Mouse (Mus musculus) CH12.LX (cell line): ENCODE measurements around the gene Adgrl3. TPM values are rescaled to one million over a fixed set of nuclear protein-coding genes. Genes with fewer than 3 reads are reported as not detected.

Source experiments
- DNase-seq: peaks from one replicate; pipeline ENCODE4 v3.0.0-alpha.2; 2013; ENCODE audit errors: extremely low read depth
- H3K27ac ChIP-seq: 2 replicates; pipeline ENCODE4 v1.5.1; 2012; ENCODE audit warnings: low read depth, mild to moderate bottlenecking, control low read depth, moderate library complexity; ENCODE audit not compliant: insufficient read depth
- H3K27me3 ChIP-seq: replicated peaks from 2 replicates; pipeline ENCODE3; 2012; ENCODE audit warnings: inconsistent platforms
- H3K36me3 ChIP-seq, 2 experiments: replicated peaks in 1 of 2; 2 replicates each; pipeline versions ENCODE3 to v1.6.1; 2012; ENCODE audit warnings: inconsistent platforms in 1 of 2, low read length in 1 of 2, mild to moderate bottlenecking in 1 of 2, mixed read lengths in 1 of 2, moderate library complexity in 1 of 2; ENCODE audit not compliant: control insufficient read depth in 1 of 2, insufficient read depth in 1 of 2
- H3K4me1 ChIP-seq, 2 experiments: 2 replicates each; pipeline ENCODE4 v1.6.1; 2012; ENCODE audit warnings: inconsistent platforms in 1 of 2, moderate library complexity in 1 of 2; ENCODE audit not compliant: insufficient read depth in 2 of 2, control insufficient read depth in 1 of 2
- H3K4me2 ChIP-seq: 2 replicates; pipeline ENCODE4 v1.6.1; 2012; ENCODE audit warnings: low read depth, mild to moderate bottlenecking, control low read depth; ENCODE audit not compliant: poor library complexity, insufficient read depth, severe bottlenecking
- H3K4me3 ChIP-seq, 3 experiments: fragments of 150-350 bp in 1 of 3; sonication (generic) in 1 of 3; replicated peaks in 1 of 3; 2 replicates each; pipeline versions ENCODE3 to v1.5.1; 2011 to 2012; ENCODE audit warnings: low read depth in 2 of 3, low read length in 2 of 3, mild to moderate bottlenecking in 2 of 3, moderate library complexity in 2 of 3, control low read depth in 1 of 3, improper control_type of control experiment in 1 of 3, inconsistent platforms in 1 of 3, mixed read lengths in 1 of 3; ENCODE audit not compliant: poor library complexity in 1 of 3
- H3K79me2 ChIP-seq: replicated peaks from 2 replicates; pipeline ENCODE4 v1.6.1; 2012; ENCODE audit warnings: mild to moderate bottlenecking, moderate library complexity; ENCODE audit not compliant: control insufficient read depth, poor library complexity, insufficient read depth, severe bottlenecking; ENCODE audit errors: extremely low read depth
- H3K9ac ChIP-seq: 2 replicates; pipeline ENCODE4 v1.6.1; 2012; ENCODE audit warnings: low read depth, mild to moderate bottlenecking, control low read depth, moderate library complexity; ENCODE audit not compliant: insufficient read depth
- H3K9me3 ChIP-seq: replicated peaks from 2 replicates; pipeline ENCODE3; 2012; ENCODE audit warnings: low read length, inconsistent platforms, mixed read lengths
- BHLHE40 ChIP-seq: IDR thresholded peaks from 2 replicates; pipeline ENCODE4 v1.6.1; 2011; ENCODE audit warnings: mild to moderate bottlenecking, low read depth, low read length, improper control_type of control experiment
- CHD1 ChIP-seq: IDR thresholded peaks from 2 replicates; pipeline ENCODE4 v1.6.1; 2012; ENCODE audit warnings: low read depth, low read length, improper control_type of control experiment, inconsistent platforms
- CHD2 ChIP-seq: IDR thresholded peaks from 2 replicates; pipeline ENCODE4 v1.6.1; 2011; ENCODE audit warnings: low read length, improper control_type of control experiment
- CTCF ChIP-seq, 2 experiments: IDR thresholded peaks in 1 of 2; conservative IDR thresholded peaks in 1 of 2; 2 replicates each; pipeline ENCODE4 v1.5.1; 2011 to 2012; ENCODE audit warnings: low read depth in 2 of 2, low read length in 2 of 2, improper control_type of control experiment in 1 of 2, inconsistent platforms in 1 of 2, mild to moderate bottlenecking in 1 of 2, moderate library complexity in 1 of 2
- E2F4 ChIP-seq: IDR thresholded peaks from 2 replicates; pipeline ENCODE4 v1.6.1; 2011; ENCODE audit warnings: low read depth, low read length, improper control_type of control experiment; ENCODE audit not compliant: insufficient replicate concordance
- ELF1 ChIP-seq: IDR thresholded peaks from 2 replicates; pipeline ENCODE4 v1.6.1; 2014; ENCODE audit warnings: low read depth, mild to moderate bottlenecking, inconsistent platforms, low read length, improper control_type of control experiment
- EP300 ChIP-seq: IDR thresholded peaks from 2 replicates; pipeline ENCODE4 v1.6.1; 2011; ENCODE audit warnings: low read length, improper control_type of control experiment
- ETS1 ChIP-seq: conservative IDR thresholded peaks from 2 replicates; pipeline ENCODE4 v1.6.1; 2012; ENCODE audit warnings: low read depth, mild to moderate bottlenecking, inconsistent platforms, low read length, improper control_type of control experiment, moderate library complexity
- GABPA ChIP-seq: IDR thresholded peaks from 2 replicates; pipeline ENCODE4 v1.6.1; 2012; ENCODE audit warnings: low read depth, low read length, improper control_type of control experiment, inconsistent platforms; ENCODE audit not compliant: insufficient replicate concordance
- HCFC1 ChIP-seq: IDR thresholded peaks from 2 replicates; pipeline ENCODE4 v1.6.1; 2012; ENCODE audit warnings: low read depth, mild to moderate bottlenecking, inconsistent platforms, low read length, improper control_type of control experiment
- JUN ChIP-seq: IDR thresholded peaks from 2 replicates; pipeline ENCODE4 v1.6.1; 2011; ENCODE audit warnings: low read depth, mild to moderate bottlenecking, low read length, improper control_type of control experiment, moderate library complexity; ENCODE audit not compliant: insufficient read depth
- KAT2A ChIP-seq: IDR thresholded peaks from 2 replicates; pipeline ENCODE4 v1.6.1; 2012; ENCODE audit warnings: low read length, improper control_type of control experiment, inconsistent platforms; ENCODE audit not compliant: insufficient replicate concordance
- MAZ ChIP-seq: IDR thresholded peaks from 2 replicates; pipeline ENCODE4 v1.6.1; 2012; ENCODE audit warnings: low read depth, mild to moderate bottlenecking, inconsistent platforms, low read length, improper control_type of control experiment, moderate library complexity
- MXI1 ChIP-seq: IDR thresholded peaks from 2 replicates; pipeline ENCODE4 v1.6.1; 2011; ENCODE audit warnings: mild to moderate bottlenecking, low read depth, low read length, improper control_type of control experiment
- MYC ChIP-seq: IDR thresholded peaks from 2 replicates; pipeline ENCODE4 v1.6.1; 2011; ENCODE audit warnings: low read depth, mild to moderate bottlenecking, improper control_type of control experiment, low read length
- NRF1 ChIP-seq: IDR thresholded peaks from 2 replicates; pipeline ENCODE4 v1.6.1; 2014; ENCODE audit warnings: low read depth, mild to moderate bottlenecking, inconsistent platforms, low read length, improper control_type of control experiment, moderate library complexity
- POLR2A ChIP-seq: IDR thresholded peaks from 2 replicates; pipeline ENCODE4 v1.6.1; 2011; ENCODE audit warnings: low read depth, mild to moderate bottlenecking, improper control_type of control experiment, low read length
- RCOR1 ChIP-seq: conservative IDR thresholded peaks from 2 replicates; pipeline ENCODE4 v1.6.1; 2012; ENCODE audit warnings: low read depth, mild to moderate bottlenecking, inconsistent platforms, low read length, improper control_type of control experiment
- TBP ChIP-seq: conservative IDR thresholded peaks from 2 replicates; pipeline ENCODE4 v1.6.1; 2011; ENCODE audit warnings: low read depth, low read length, improper control_type of control experiment
- UBTF ChIP-seq: IDR thresholded peaks from 2 replicates; pipeline ENCODE4 v1.6.1; 2012; ENCODE audit warnings: low read depth, mild to moderate bottlenecking, inconsistent platforms, low read length, improper control_type of control experiment, moderate library complexity
- USF2 ChIP-seq: conservative IDR thresholded peaks from 2 replicates; pipeline ENCODE4 v1.6.1; 2011; ENCODE audit warnings: low read depth, low read length, improper control_type of control experiment
- ZNF384 ChIP-seq: IDR thresholded peaks from 2 replicates; pipeline ENCODE4 v1.6.1; 2012; ENCODE audit warnings: low read depth, low read length, improper control_type of control experiment, inconsistent platforms
- dilution Hi-C: fragments of 300-500 bp; cut with MboI; formaldehyde crosslinking; loops from 2 replicates; pipeline ENCODE4 v1.14.3; 2020; ENCODE audit warnings: low sequenced_read_pairs; ENCODE audit not compliant: extremely low pct_unique_long_range_greater_than_20kb, extremely low pct_ligation_motif_present
- in situ Hi-C: fragments of 300-500 bp; cut with MboI; formaldehyde crosslinking; loops from 3 replicates; pipeline ENCODE4 v1.14.3; 2019; ENCODE audit warnings: low sequenced_read_pairs, low pct_ligation_motif_present, low pct_unique_long_range_greater_than_20kb, mixed read lengths
- polyA plus RNA-seq: library from polyadenylated mRNA; unstranded; fragments of >175 nt; gene quantifications from 2 replicates; pipeline ENCODE4 v1.2.1, GENCODE M21; 2012; ENCODE audit warnings: low read depth; ENCODE audit not compliant: insufficient read length
- total RNA-seq, 2 experiments: library from RNA; depleted of rRNA; stranded (reverse); fragments of 300-350 nt in 1 of 2; fragments of >200 nt in 1 of 2; gene quantifications; 2 replicates each; pipeline ENCODE4 v1.2.3; 2012 to 2014

The Adgrl3 gene
- total and polyA plus RNA-seq, 3 experiments, result 0.13 TPM; not detected in 2

DNA sequence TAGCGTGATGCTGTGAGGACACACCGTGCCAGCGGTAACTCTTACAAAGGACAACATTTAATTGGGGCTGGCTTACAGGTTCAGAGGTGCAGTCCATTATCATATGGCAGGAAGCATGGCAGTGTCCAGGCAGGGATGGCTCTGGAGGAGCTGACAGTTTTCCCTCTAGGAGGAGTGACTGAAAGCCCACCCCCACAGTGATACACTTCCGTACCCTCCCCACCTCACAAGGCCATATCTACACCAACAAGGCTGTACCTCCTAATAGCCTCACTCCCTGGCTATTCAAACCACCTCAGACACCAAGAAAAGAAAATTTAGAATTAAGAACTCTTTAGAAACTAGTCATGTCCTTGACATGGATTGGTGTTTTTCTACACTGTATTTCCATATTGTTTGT, 583.0 kb downstream of the Adgrl3 start:
- Histone ChIP-seq H3K27me3 (no peaks in the 10 kb centered on the region), H3K9me3 (no peaks in the 10 kb centered on the region), H3K79me2 (no peaks in the 10 kb centered on the region), H3K36me3 (no peaks in the 10 kb centered on the region), H3K4me2 (no peak overlapping the region), H3K4me3 (no peak overlapping the region), H3K27ac (no peak overlapping the region), H3K9ac (no peak overlapping the region), H3K4me1 (peaks cover 0 to 9% of the 10 kb centered on the region in 2 experiments; a peak in 2 of 4 replicates)
- in situ Hi-C loops, result no loop called here
- DNase-seq, result no peak
- dilution Hi-C loops, result no loop called here
- no peak for TF ChIP-seq HCFC1
- TF ChIP-seq BHLHE40, result no peak
- TF ChIP-seq E2F4, result no peak
- no peak for TF ChIP-seq EP300
- no peak for TF ChIP-seq POLR2A
- TF ChIP-seq ETS1, result no peak

DNA sequence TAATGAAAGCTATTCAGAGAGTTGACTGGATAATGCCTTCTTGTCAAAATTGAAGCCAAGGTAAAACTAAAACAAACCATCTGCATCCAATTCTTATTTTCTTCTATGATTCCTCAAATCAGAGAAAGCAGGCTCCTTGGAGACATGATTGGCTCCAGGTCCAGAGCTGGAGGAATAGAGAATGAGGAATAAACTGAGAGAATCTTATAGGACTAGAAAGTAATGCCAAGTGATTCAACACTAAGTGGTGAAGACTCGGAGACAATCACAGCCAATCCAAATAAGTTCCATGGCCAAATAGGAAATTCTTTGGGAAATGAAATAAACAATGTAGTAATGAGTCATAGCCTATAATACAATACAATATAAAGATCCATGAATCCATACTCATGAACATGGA, 585.7 kb downstream of the Adgrl3 start:
- in situ Hi-C loops, result no loop called here

GRCm38 (mm10) chr5:81610223-81610622, 590.3 kb downstream of the Adgrl3 start:
- H3K27me3 ChIP-seq, result no peaks in the 10 kb centered on the region
- in situ Hi-C loops (no loop called here), dilution Hi-C loops (no loop called here)
- H3K36me3 ChIP-seq, result no peaks in the 10 kb centered on the region
- no peak for DNase-seq
- H3K9ac ChIP-seq, result no peak overlapping the region
- no peak overlapping the region for H3K4me2 ChIP-seq
- H3K79me2 ChIP-seq, result no peaks in the 10 kb centered on the region
- no peak for TF ChIP-seq RCOR1
- TF ChIP-seq JUN, result no peak
- TF ChIP-seq ETS1, result no peak
- no peak for TF ChIP-seq CTCF (conservative IDR thresholded peaks at IDR 0.05 in 1 of 2, IDR thresholded peaks at IDR 0.05 in 1 of 2; ENCODE audit: low read depth in 2 of 2, low read length in 2 of 2)
- no peak for TF ChIP-seq ZNF384
- TF ChIP-seq UBTF, result no peak
- no peak for TF ChIP-seq GABPA
- TF ChIP-seq CHD1, result no peak
- no peak for TF ChIP-seq USF2
- TF ChIP-seq TBP, result no peak
- TF ChIP-seq MYC, result no peak
- no peak for TF ChIP-seq MXI1
- no peak for TF ChIP-seq ELF1
- no peak for TF ChIP-seq EP300
- TF ChIP-seq MAZ, result no peak
- TF ChIP-seq KAT2A, result no peak
- TF ChIP-seq CHD2, result no peak
- TF ChIP-seq HCFC1, result no peak
- TF ChIP-seq NRF1, result no peak
- H3K4me1 ChIP-seq, result peaks cover 0 to under 1% of the 10 kb centered on the region in 2 experiments; a peak in 1 of 4 replicates
- H3K4me3 ChIP-seq, result no peak overlapping the region
- no peaks in the 10 kb centered on the region for H3K9me3 ChIP-seq
- no peak overlapping the region for H3K27ac ChIP-seq

More for the DNA sequence above, 585.7 kb downstream of the Adgrl3 start:
- Histone ChIP-seq H3K27me3 (no peaks in the 10 kb centered on the region), H3K4me3 (no peak overlapping the region), H3K9ac (no peak overlapping the region), H3K36me3 (no peaks in the 10 kb centered on the region), H3K9me3 (no peaks in the 10 kb centered on the region), H3K4me1 (peaks cover 0 to 9% of the 10 kb centered on the region in 2 experiments; a peak in 2 of 4 replicates), H3K4me2 (no peak overlapping the region), H3K79me2 (no peaks in the 10 kb centered on the region), H3K27ac (no peak overlapping the region)
- dilution Hi-C loops, result no loop called here
- TF ChIP-seq POLR2A, result no peak
- TF ChIP-seq GABPA, result no peak
- TF ChIP-seq CHD1, result no peak
- no peak for TF ChIP-seq KAT2A
- no peak for TF ChIP-seq MYC
- no peak for TF ChIP-seq ZNF384
- TF ChIP-seq MAZ, result no peak
- no peak for TF ChIP-seq TBP
- no peak for DNase-seq
